Mouse (Mus musculus) cerebellum, postnatal 10 days (tissue): ENCODE measurements around the gene Pcdh17.

Source experiments
- DNase-seq, 2 experiments: peaks; one replicate each; pipeline ENCODE4 v3.0.0; 2021; ENCODE audit warnings: mixed read lengths in 2 of 2

Gene Pcdh17

GRCm38 (mm10) chr14:84443288-84443686, at the start of gene Pcdh17:
Gene Pcdh17 (plus strand): TSS chr14:84443563.
- DNase-seq: peak; percentile 98 to 99

GRCm38 (mm10) chr14:84397137-84397536, 46.2 kb upstream of the Pcdh17 start:
- no peak for DNase-seq

GRCm38 (mm10) chr14:84424736-84425135, 18.6 kb upstream of the Pcdh17 start:
- no peak for DNase-seq

GRCm38 (mm10) chr14:84426616-84427015, 16.7 kb upstream of the Pcdh17 start:
- DNase-seq: no peak

GRCm38 (mm10) chr14:84438066-84438770, 5.1 kb upstream of the Pcdh17 start:
- DNase-seq: peak; percentile 66 to 83

GRCm38 (mm10) chr14:84440903-84441302, 2.5 kb upstream of the Pcdh17 start:
- DNase-seq: peak; percentile 75 to 77

GRCm38 (mm10) chr14:84442528-84443287, 655 bp upstream of the Pcdh17 start:
- DNase-seq: peak; percentile 76 to 77

- DNase-seq: peak in 1 of 2 experiments; percentile 13
Observed at GRCm38 (mm10) chr14:84443761-84444160, 398 bp downstream of the Pcdh17 start.

GRCm38 (mm10) chr14:84444276-84444662, 906 bp downstream of the Pcdh17 start:
- DNase-seq: peak; percentile 56 to 62

GRCm38 (mm10) chr14:84444663-84445502, 1.5 kb downstream of the Pcdh17 start:
- DNase-seq: peak; percentile 54 to 62

- peak; percentile 61 to 65 for DNase-seq
Observed at GRCm38 (mm10) chr14:84445503-84446410, 2.4 kb downstream of the Pcdh17 start.

GRCm38 (mm10) chr14:84446411-84446915, 3.1 kb downstream of the Pcdh17 start:
- DNase-seq: no peak

- peak; percentile 73 to 76 for DNase-seq
Observed at GRCm38 (mm10) chr14:84446941-84447641, 3.7 kb downstream of the Pcdh17 start.

- DNase-seq: peak; percentile 54 to 63
Observed at GRCm38 (mm10) chr14:84447661-84448380, 4.5 kb downstream of the Pcdh17 start.

GRCm38 (mm10) chr14:84448381-84448771, 5.0 kb downstream of the Pcdh17 start:
- DNase-seq: no peak

GRCm38 (mm10) chr14:84454074-84454845, 10.9 kb downstream of the Pcdh17 start:
- DNase-seq: no peak

GRCm38 (mm10) chr14:84475491-84475890, 32.1 kb downstream of the Pcdh17 start:
- no peak for DNase-seq

GRCm38 (mm10) chr14:84476336-84476735, 33.0 kb downstream of the Pcdh17 start:
- DNase-seq: peak; percentile 13

GRCm38 (mm10) chr14:84476906-84477305, 33.5 kb downstream of the Pcdh17 start:
- no peak for DNase-seq

GRCm38 (mm10) chr14:84477411-84477810, 34.0 kb downstream of the Pcdh17 start:
- peak; percentile 29 to 32 for DNase-seq
